Mouse (Mus musculus) limb, embryonic 13.5 days (tissue): Measurements from ENCODE around the gene Sdk2. TPM values are rescaled to one million over a fixed set of nuclear protein-coding genes. Genes with fewer than 3 reads are reported as not detected.

Experiments used
- ATAC-seq: fragments of 200-750 bp; cut with Nextera tagmentation; 2 replicates; pipeline ENCODE4 v1.8.0; 2017; ENCODE audit warnings: low read depth, moderate number of reproducible peaks, moderate TSS enrichment; ENCODE audit not compliant: low FRiP score
- H3K27ac ChIP-seq: fragments of 300-500 bp; sonication (generic); 2 replicates; pipeline ENCODE4 v1.5.1; 2015; ENCODE audit warnings: inconsistent platforms, mild to moderate bottlenecking, moderate library complexity
- H3K27me3 ChIP-seq: fragments of 300-500 bp; sonication (generic); 2 replicates; pipeline ENCODE4 v1.6.1; 2015; ENCODE audit warnings: mild to moderate bottlenecking, inconsistent platforms
- H3K36me3 ChIP-seq: fragments of 300-500 bp; sonication (generic); 2 replicates; pipeline ENCODE4 v1.6.1; 2015; ENCODE audit warnings: inconsistent platforms, mild to moderate bottlenecking, moderate library complexity
- H3K4me1 ChIP-seq: fragments of 300-500 bp; sonication (generic); 2 replicates; pipeline ENCODE4 v1.6.1; 2015; ENCODE audit warnings: inconsistent platforms
- H3K4me2 ChIP-seq: fragments of 300-500 bp; sonication (generic); replicated peaks from 2 replicates; pipeline ENCODE4 v1.6.1; 2015; ENCODE audit warnings: inconsistent platforms, mild to moderate bottlenecking, moderate library complexity
- H3K4me3 ChIP-seq: fragments of 300-500 bp; sonication (generic); 2 replicates; pipeline ENCODE4 v1.5.1; 2015; ENCODE audit warnings: moderate library complexity, mild to moderate bottlenecking, inconsistent platforms
- H3K9ac ChIP-seq: fragments of 300-500 bp; sonication (generic); 2 replicates; pipeline ENCODE4 v1.6.1; 2015; ENCODE audit warnings: mild to moderate bottlenecking, inconsistent platforms
- H3K9me3 ChIP-seq: fragments of 300-500 bp; sonication (generic); 2 replicates; pipeline ENCODE4 v1.6.1; 2016; ENCODE audit warnings: inconsistent platforms
- WGBS: fragments of 180-500 bp; shearing (Covaris S2); methylation state at CpG from one replicate; pipeline ENCODE4 v1.1.7; 2015; 5-methylcytosine and 5-hydroxymethylcytosine counted together
- polyA plus RNA-seq: library from polyadenylated mRNA; unstranded; fragments of >200 nt; fragmentation: Nextera tagmentation; extraction: Ambion mirVana; gene quantifications from 2 replicates; pipeline ENCODE4 v1.2.1, GENCODE M21; 2015

The Sdk2 gene
- polyA plus RNA-seq, 1 experiment from 2014 or later, result 5.8 TPM

GRCm38 (mm10) chr11:114066098-114066950 lies 522 bp downstream of the Sdk2 start:
- H3K9ac ChIP-seq, result peak overlapping the region; percentile 87
- peaks cover 65% of the 10 kb centered on the region for H3K4me1 ChIP-seq
- no peaks in the 10 kb centered on the region for H3K9me3 ChIP-seq
- under 1% methylated on average over 89 of the region's 90 CpGs for WGBS
- peak overlapping the region; percentile 97 for H3K4me2 ChIP-seq
- peak overlapping the region; percentile 90 for H3K27ac ChIP-seq
- 0 out of 2 replicates have a peak, but pooled peaks have one; percentile 9 for ATAC-seq
- H3K36me3 ChIP-seq, result no peaks in the 10 kb centered on the region
- H3K27me3 ChIP-seq, result peaks cover 66% of the 10 kb centered on the region
- peak overlapping the region; percentile 66 for H3K4me3 ChIP-seq

GRCm38 (mm10) chr11:114065596-114065995 lies 1.2 kb downstream of the Sdk2 start:
- WGBS, result under 1% methylated on average over 19 of the region's 19 CpGs

GRCm38 (mm10) chr11:114064871-114065388 lies 1.9 kb downstream of the Sdk2 start:
- ATAC-seq, result no peak
- peaks cover 78% of the 10 kb centered on the region for H3K4me1 ChIP-seq
- peaks cover 65% of the 10 kb centered on the region for H3K27me3 ChIP-seq
- no peak overlapping the region for H3K27ac ChIP-seq
- H3K9ac ChIP-seq, result peak overlapping the region; percentile 87
- WGBS, result 0% methylated on average over 32 of the region's 32 CpGs
- H3K4me3 ChIP-seq, result peak overlapping the region; percentile 66
- no peaks in the 10 kb centered on the region for H3K36me3 ChIP-seq
- H3K9me3 ChIP-seq, result no peaks in the 10 kb centered on the region
- H3K4me2 ChIP-seq, result peak overlapping the region; percentile 97

More at GRCm38 (mm10) chr11:114065596-114065995, 1.2 kb downstream of the Sdk2 start:
- Histone ChIP-seq H3K27me3 (peaks cover 65% of the 10 kb centered on the region), H3K27ac (no peak overlapping the region), H3K36me3 (no peaks in the 10 kb centered on the region), H3K4me2 (peak overlapping the region; percentile 97), H3K4me3 (peak overlapping the region; percentile 66), H3K9me3 (no peaks in the 10 kb centered on the region), H3K4me1 (peaks cover 72% of the 10 kb centered on the region), H3K9ac (peak overlapping the region; percentile 87)
- ATAC-seq, result no peak

GRCm38 (mm10) chr11:114061946-114062345 lies 4.9 kb downstream of the Sdk2 start:
- Histone ChIP-seq H3K27me3 (peaks cover 58% of the 10 kb centered on the region), H3K4me2 (peak overlapping the region; percentile 21), H3K9ac (no peak overlapping the region), H3K4me3 (no peak overlapping the region), H3K36me3 (no peaks in the 10 kb centered on the region), H3K9me3 (no peaks in the 10 kb centered on the region), H3K27ac (peak overlapping the region; percentile 70; the same call in 1 of the 2 replicates), H3K4me1 (peaks cover 60% of the 10 kb centered on the region)
- ATAC-seq, result no peak
- 26% methylated on average over 7 of the region's 7 CpGs for WGBS

GRCm38 (mm10) chr11:114061265-114061664 lies 5.6 kb downstream of the Sdk2 start:
- ATAC-seq, result peak; percentile 51; the same call in 1 of the 2 replicates
- H3K27ac ChIP-seq, result peak overlapping the region; percentile 70
- peaks cover 60% of the 10 kb centered on the region for H3K4me1 ChIP-seq
- H3K27me3 ChIP-seq, result peaks cover 58% of the 10 kb centered on the region
- H3K9me3 ChIP-seq, result no peaks in the 10 kb centered on the region
- no peaks in the 10 kb centered on the region for H3K36me3 ChIP-seq
- no peak overlapping the region for H3K9ac ChIP-seq
- no peak overlapping the region for H3K4me2 ChIP-seq
- H3K4me3 ChIP-seq, result no peak overlapping the region
- WGBS, result 13% methylated on average over 2 of the region's 2 CpGs

GRCm38 (mm10) chr11:114056351-114056750 lies 10.5 kb downstream of the Sdk2 start:
- H3K4me3 ChIP-seq, result no peak overlapping the region
- no peaks in the 10 kb centered on the region for H3K9me3 ChIP-seq
- ATAC-seq, result no peak
- no peak overlapping the region for H3K27ac ChIP-seq
- no peaks in the 10 kb centered on the region for H3K36me3 ChIP-seq
- H3K27me3 ChIP-seq, result peaks cover 16% of the 10 kb centered on the region
- no peak overlapping the region for H3K4me2 ChIP-seq
- no peak overlapping the region for H3K9ac ChIP-seq
- H3K4me1 ChIP-seq, result peaks cover 24% of the 10 kb centered on the region
- 51% methylated on average over 2 of the region's 2 CpGs for WGBS

- no peak overlapping the region for H3K27ac ChIP-seq
- no peaks in the 10 kb centered on the region for H3K36me3 ChIP-seq
- 65% methylated on average over 17 of the region's 17 CpGs for WGBS
- H3K4me2 ChIP-seq, result no peak overlapping the region
- no peak overlapping the region for H3K4me3 ChIP-seq
- no peak for ATAC-seq
- no peak overlapping the region for H3K9ac ChIP-seq
- peaks cover 15% of the 10 kb centered on the region for H3K4me1 ChIP-seq
- H3K9me3 ChIP-seq, result no peaks in the 10 kb centered on the region
- H3K27me3 ChIP-seq, result peaks cover 5% of the 10 kb centered on the region; the same call in 1 of the 2 replicates
Observed at GRCm38 (mm10) chr11:114054581-114055315, 12.1 kb downstream of the Sdk2 start.

GRCm38 (mm10) chr11:114051361-114051760 lies 15.5 kb downstream of the Sdk2 start:
- H3K27ac ChIP-seq, result no peak overlapping the region
- 47% methylated on average over 4 of the region's 4 CpGs for WGBS
- ATAC-seq, result no peak

GRCm38 (mm10) chr11:114050511-114050910 lies 16.3 kb downstream of the Sdk2 start:
- H3K27ac ChIP-seq, result no peak overlapping the region
- H3K4me1 ChIP-seq, result peaks cover 27% of the 10 kb centered on the region
- no peak overlapping the region for H3K9ac ChIP-seq
- no peak for ATAC-seq
- peaks cover 5% of the 10 kb centered on the region; the same call in 1 of the 2 replicates for H3K9me3 ChIP-seq
- H3K4me3 ChIP-seq, result no peak overlapping the region
- H3K36me3 ChIP-seq, result no peaks in the 10 kb centered on the region
- no peaks in the 10 kb centered on the region for H3K27me3 ChIP-seq
- WGBS, result 76% methylated on average over 3 of the region's 3 CpGs
- H3K4me2 ChIP-seq, result no peak overlapping the region

More at GRCm38 (mm10) chr11:114051361-114051760, 15.5 kb downstream of the Sdk2 start:
- Histone ChIP-seq H3K9me3 (peaks cover 5% of the 10 kb centered on the region; the same call in 1 of the 2 replicates), H3K4me3 (no peak overlapping the region), H3K4me1 (peaks cover 27% of the 10 kb centered on the region), H3K9ac (no peak overlapping the region), H3K4me2 (no peak overlapping the region), H3K36me3 (no peaks in the 10 kb centered on the region), H3K27me3 (no peaks in the 10 kb centered on the region)

GRCm38 (mm10) chr11:114047887-114048331 lies 18.9 kb downstream of the Sdk2 start:
- WGBS, result 8% methylated on average over 10 of the region's 10 CpGs
- H3K4me1 ChIP-seq, result peaks cover 29% of the 10 kb centered on the region
- no peak for ATAC-seq
- H3K27ac ChIP-seq, result peak overlapping the region; percentile 28; the same call in 1 of the 2 replicates
- no peaks in the 10 kb centered on the region for H3K36me3 ChIP-seq
- no peaks in the 10 kb centered on the region for H3K27me3 ChIP-seq
- no peak overlapping the region for H3K9ac ChIP-seq
- H3K9me3 ChIP-seq, result peaks cover 5% of the 10 kb centered on the region; the same call in 1 of the 2 replicates
- H3K4me3 ChIP-seq, result no peak overlapping the region
- H3K4me2 ChIP-seq, result peak overlapping the region; percentile 11; the same call in 1 of the 2 replicates

- Histone ChIP-seq H3K4me1 (peaks cover 33% of the 10 kb centered on the region), H3K27me3 (no peaks in the 10 kb centered on the region), H3K27ac (no peak overlapping the region), H3K4me2 (no peak overlapping the region), H3K9me3 (peaks cover 5% of the 10 kb centered on the region; the same call in 1 of the 2 replicates), H3K4me3 (no peak overlapping the region), H3K36me3 (no peaks in the 10 kb centered on the region), H3K9ac (no peak overlapping the region)
- WGBS, result 94% methylated on average over 5 of the region's 5 CpGs
- no peak for ATAC-seq
Observed at GRCm38 (mm10) chr11:114046927-114047326, 19.9 kb downstream of the Sdk2 start.
